Mouse (Mus musculus): ENCODE results near the gene Gas2l2. TPM values are rescaled to one million over a fixed set of nuclear protein-coding genes. Genes with fewer than 3 reads are reported as not detected.

Gene Gas2l2
- total RNA-seq, 1 experiment: 0.09 TPM

GRCm38 (mm10) chr11:83448927-83449236 lies 19.6 kb upstream of the Gas2l2 start:
- no peak for DNase-seq (ENCODE audit: low read depth, low spot score)
- Histone ChIP-seq H3K9me3 (ENCODE audit: control insufficient read depth, insufficient read depth, low read depth, low read length) (no peaks in the 10 kb centered on the region), H3K4me1 (ENCODE audit: control insufficient read depth in 2 of 2, insufficient read depth in 2 of 2, low read length in 2 of 2, poor library complexity in 1 of 2) (peaks cover 4 to 24% of the 10 kb centered on the region in 2 experiments), H3K4me3 (ENCODE audit: insufficient read depth in 1 of 2, low read depth in 1 of 2, low read length in 2 of 2, poor library complexity in 1 of 2, severe bottlenecking in 1 of 2) (no peak overlapping the region), H3K27ac (ENCODE audit: insufficient read depth, low read depth, low read length, poor library complexity, severe bottlenecking) (peak overlapping the region; percentile 3; the same call in 1 of the 2 replicates), H3K36me3 (ENCODE audit: control insufficient read depth, insufficient read depth, low read length, poor library complexity, severe bottlenecking) (no peaks in the 10 kb centered on the region), H3K9ac (ENCODE audit: insufficient read depth, low read depth, low read length, poor library complexity, severe bottlenecking) (no peak overlapping the region)
- TF ChIP-seq ZC3H11A (IDR thresholded peaks at IDR 0.05; ENCODE audit: borderline replicate concordance, low read depth, low read length): no peak
- TF ChIP-seq MAFK (IDR thresholded peaks at IDR 0.05; ENCODE audit: insufficient read depth, low read depth, low read length): no peak
- no peak for TF ChIP-seq CHD2 (IDR thresholded peaks at IDR 0.05; ENCODE audit: low read depth, low read length)
- TF ChIP-seq HCFC1 (IDR thresholded peaks at IDR 0.05; ENCODE audit: borderline replicate concordance, insufficient read depth, low read length): no peak
- no peak for TF ChIP-seq ZNF384 (IDR thresholded peaks at IDR 0.05; ENCODE audit: low read depth, low read length)
- in situ Hi-C loops (cut with MboI; ENCODE audit: low sequenced_read_pairs in 2 of 2, unreplicated experiment in 2 of 2): no loop called here

GRCm38 (mm10) chr11:83448021-83448926 lies 19.0 kb upstream of the Gas2l2 start:
- in situ Hi-C loops (cut with MboI; ENCODE audit: low sequenced_read_pairs in 2 of 2, unreplicated experiment in 2 of 2): no loop called here
- no peak overlapping the region for H3K4me3 ChIP-seq (ENCODE audit: insufficient read depth in 1 of 2, low read depth in 1 of 2, low read length in 2 of 2, poor library complexity in 1 of 2, severe bottlenecking in 1 of 2)
- no peaks in the 10 kb centered on the region for H3K9me3 ChIP-seq (ENCODE audit: control insufficient read depth, insufficient read depth, low read depth, low read length)
- no peaks in the 10 kb centered on the region for H3K36me3 ChIP-seq (ENCODE audit: control insufficient read depth, insufficient read depth, low read length, poor library complexity, severe bottlenecking)
- TF ChIP-seq CHD2 (IDR thresholded peaks at IDR 0.05; ENCODE audit: low read depth, low read length): no peak
- no peak for TF ChIP-seq ZC3H11A (IDR thresholded peaks at IDR 0.05; ENCODE audit: borderline replicate concordance, low read depth, low read length)
- TF ChIP-seq ZNF384 (IDR thresholded peaks at IDR 0.05; ENCODE audit: low read depth, low read length): no peak
- TF ChIP-seq MAFK (IDR thresholded peaks at IDR 0.05; ENCODE audit: insufficient read depth, low read depth, low read length): no peak
- no peak for TF ChIP-seq HCFC1 (IDR thresholded peaks at IDR 0.05; ENCODE audit: borderline replicate concordance, insufficient read depth, low read length)
- H3K27ac ChIP-seq (ENCODE audit: insufficient read depth, low read depth, low read length, poor library complexity, severe bottlenecking): peak overlapping the region; percentile 3; the same call in 1 of the 2 replicates
- no peak overlapping the region for H3K9ac ChIP-seq (ENCODE audit: insufficient read depth, low read depth, low read length, poor library complexity, severe bottlenecking)
- peaks cover 4 to 30% of the 10 kb centered on the region in 2 experiments for H3K4me1 ChIP-seq (ENCODE audit: control insufficient read depth in 2 of 2, insufficient read depth in 2 of 2, low read length in 2 of 2, poor library complexity in 1 of 2)
- DNase-seq (ENCODE audit: low read depth, low spot score): no peak

- Histone ChIP-seq H3K9me3 (ENCODE audit: control insufficient read depth, insufficient read depth, low read depth, low read length) (no peaks in the 10 kb centered on the region), H3K27ac (ENCODE audit: insufficient read depth, low read depth, low read length, poor library complexity, severe bottlenecking) (no peak overlapping the region; the same call in 1 of the 2 replicates), H3K36me3 (ENCODE audit: control insufficient read depth, insufficient read depth, low read length, poor library complexity, severe bottlenecking) (no peaks in the 10 kb centered on the region), H3K9ac (ENCODE audit: insufficient read depth, low read depth, low read length, poor library complexity, severe bottlenecking) (no peak overlapping the region), H3K4me3 (ENCODE audit: insufficient read depth in 1 of 2, low read depth in 1 of 2, low read length in 2 of 2, poor library complexity in 1 of 2, severe bottlenecking in 1 of 2) (no peak overlapping the region), H3K4me1 (ENCODE audit: control insufficient read depth in 2 of 2, insufficient read depth in 2 of 2, low read length in 2 of 2, poor library complexity in 1 of 2) (peaks cover 4 to 31% of the 10 kb centered on the region in 2 experiments)
- no peak for TF ChIP-seq ZC3H11A (IDR thresholded peaks at IDR 0.05; ENCODE audit: borderline replicate concordance, low read depth, low read length)
- no peak for TF ChIP-seq ZNF384 (IDR thresholded peaks at IDR 0.05; ENCODE audit: low read depth, low read length)
- TF ChIP-seq HCFC1 (IDR thresholded peaks at IDR 0.05; ENCODE audit: borderline replicate concordance, insufficient read depth, low read length): no peak
- TF ChIP-seq MAFK (IDR thresholded peaks at IDR 0.05; ENCODE audit: insufficient read depth, low read depth, low read length): no peak
- in situ Hi-C loops (cut with MboI; ENCODE audit: low sequenced_read_pairs in 2 of 2, unreplicated experiment in 2 of 2): no loop called here
- DNase-seq (ENCODE audit: low read depth, low spot score): no peak
Measured at GRCm38 (mm10) chr11:83447612-83448011, 18.4 kb upstream of the Gas2l2 start.

GRCm38 (mm10) chr11:83445001-83445400 lies 15.7 kb upstream of the Gas2l2 start:
- no peak overlapping the region for H3K27ac ChIP-seq (ENCODE audit: insufficient read depth, low read depth, low read length, poor library complexity, severe bottlenecking)
- DNase-seq (ENCODE audit: low read depth, low spot score): peak; percentile 62
- no peaks in the 10 kb centered on the region for H3K9me3 ChIP-seq (ENCODE audit: control insufficient read depth, insufficient read depth, low read depth, low read length)
- peaks cover 4 to 31% of the 10 kb centered on the region in 2 experiments for H3K4me1 ChIP-seq (ENCODE audit: control insufficient read depth in 2 of 2, insufficient read depth in 2 of 2, low read length in 2 of 2, poor library complexity in 1 of 2)
- in situ Hi-C loops (cut with MboI; ENCODE audit: low sequenced_read_pairs in 2 of 2, unreplicated experiment in 2 of 2): no loop called here
- H3K36me3 ChIP-seq (ENCODE audit: control insufficient read depth, insufficient read depth, low read length, poor library complexity, severe bottlenecking): 0 out of 2 replicates have a peak, but pooled peaks cover 2% of the 10 kb centered on the region
- peak overlapping the region; percentile 51 to 61 for H3K4me3 ChIP-seq (ENCODE audit: insufficient read depth in 1 of 2, low read depth in 1 of 2, low read length in 2 of 2, poor library complexity in 1 of 2, severe bottlenecking in 1 of 2)
- peak overlapping the region; percentile 42 for H3K9ac ChIP-seq (ENCODE audit: insufficient read depth, low read depth, low read length, poor library complexity, severe bottlenecking)
- TF ChIP-seq HCFC1 (IDR thresholded peaks at IDR 0.05; ENCODE audit: borderline replicate concordance, insufficient read depth, low read length) (no peak), ZC3H11A (IDR thresholded peaks at IDR 0.05; ENCODE audit: borderline replicate concordance, low read depth, low read length) (no peak), CHD2 (IDR thresholded peaks at IDR 0.05; ENCODE audit: low read depth, low read length) (no peak), MAFK (IDR thresholded peaks at IDR 0.05; ENCODE audit: insufficient read depth, low read depth, low read length) (no peak), ZNF384 (IDR thresholded peaks at IDR 0.05; ENCODE audit: low read depth, low read length) (no peak)

Data from ES-E14 (cell line).